Mouse (Mus musculus) cerebral cortex, adult 2 months (tissue): Measurements from ENCODE around the gene Inpp1.

Experiments
- WGBS: fragments of 180-500 bp; shearing (Covaris S2); methylation state at CpG from one replicate; pipeline ENCODE4 v1.1.7; 2018; 5-methylcytosine and 5-hydroxymethylcytosine counted together

Gene Inpp1

GRCm38 (mm10) chr1:52787254-52787653, 30.2 kb downstream of the Inpp1 start:
- WGBS, result 94% methylated on average over 1 of the region's 1 CpGs

- WGBS, result 70% methylated on average over 7 of the region's 7 CpGs
Observed at GRCm38 (mm10) chr1:52765176-52766111, 52.0 kb downstream of the Inpp1 start.

DNA sequence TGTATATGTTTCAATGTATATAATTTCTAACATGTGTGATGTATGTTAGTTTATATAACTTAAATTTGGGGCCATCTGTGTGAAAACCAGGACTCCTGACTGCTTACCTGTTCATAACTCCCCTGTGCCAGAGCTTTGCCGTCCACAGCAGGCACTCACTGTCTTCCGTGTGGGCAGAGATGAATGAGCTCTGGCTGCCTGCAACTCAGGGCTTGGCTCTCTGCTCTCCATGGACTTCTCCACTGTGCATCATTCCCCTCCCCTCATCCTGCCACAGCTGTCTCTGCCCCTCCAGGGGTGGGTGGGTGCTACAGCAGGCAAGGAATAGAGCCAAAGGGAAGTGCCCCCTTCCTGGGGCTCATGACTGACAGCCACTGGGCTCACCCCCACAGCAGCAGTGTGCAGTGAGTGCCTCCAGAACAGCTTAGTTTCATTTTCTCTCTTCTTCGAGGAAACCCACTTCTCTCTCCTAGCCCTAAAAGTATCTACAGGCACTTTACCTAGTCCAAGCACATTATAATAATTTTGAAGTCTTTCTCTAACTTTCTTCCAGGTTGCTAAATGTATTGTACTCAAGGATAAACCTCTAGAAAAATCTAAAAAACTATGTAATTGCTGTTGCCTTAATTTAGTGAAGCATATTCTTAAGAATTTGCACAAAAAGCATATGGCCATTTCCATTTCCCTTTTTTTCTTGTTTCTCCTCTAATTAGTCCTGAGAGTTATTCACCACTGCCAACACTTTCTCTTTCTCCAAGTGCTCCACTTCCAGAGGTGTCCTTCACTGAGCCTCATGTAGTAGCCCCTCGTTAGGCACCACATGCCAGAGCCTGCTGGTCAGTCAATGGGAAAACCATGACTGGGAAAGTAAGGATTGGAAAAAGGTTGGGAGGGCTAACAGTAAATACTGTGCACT, 53.3 kb downstream of the Inpp1 start:
- 31% methylated on average over 4 of the region's 4 CpGs for WGBS

DNA sequence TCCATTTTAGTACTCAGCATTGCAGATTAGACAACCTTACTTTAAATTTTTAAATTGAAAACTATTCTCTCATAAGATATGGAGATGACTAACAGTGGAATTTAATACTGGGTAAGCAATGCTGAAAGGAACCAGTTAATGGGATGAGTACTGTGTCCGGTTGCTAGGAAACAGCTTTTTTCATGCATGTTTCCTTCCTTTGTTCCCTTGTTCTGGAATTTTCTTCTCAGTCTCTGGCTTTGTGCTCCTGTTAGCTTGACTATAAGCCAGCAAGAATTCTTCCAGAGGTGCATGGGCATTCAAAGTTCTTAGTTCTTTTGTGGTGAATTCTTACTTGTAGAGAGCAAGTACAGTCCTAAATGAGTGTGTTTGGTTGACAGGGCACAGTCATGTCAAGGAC, 59.3 kb downstream of the Inpp1 start:
- WGBS, result 68% methylated on average over 1 of the region's 1 CpGs

DNA sequence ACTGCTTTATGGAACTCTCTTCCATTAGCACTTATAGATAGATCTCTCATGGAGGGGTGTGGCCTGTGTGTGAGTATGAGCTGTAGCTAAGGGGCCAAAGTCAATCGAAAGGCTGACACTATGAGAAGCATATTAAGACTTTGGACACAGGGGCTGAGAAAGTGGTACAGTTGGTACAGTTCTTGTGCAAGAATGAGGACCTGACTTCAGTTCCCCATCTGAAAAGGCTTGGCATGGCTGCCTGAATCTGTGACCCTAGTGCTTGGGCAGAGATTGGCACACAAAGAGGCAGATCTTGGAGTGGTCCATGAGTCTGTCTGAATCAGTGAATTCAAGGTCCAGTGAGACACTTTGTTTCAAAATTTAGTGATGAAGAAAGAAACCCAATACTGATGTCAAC, 63.2 kb downstream of the Inpp1 start:
- WGBS, result 94% methylated on average over 1 of the region's 1 CpGs

GRCm38 (mm10) chr1:52753828-52754227, 63.7 kb downstream of the Inpp1 start:
- 88% methylated on average over 2 of the region's 2 CpGs for WGBS

DNA sequence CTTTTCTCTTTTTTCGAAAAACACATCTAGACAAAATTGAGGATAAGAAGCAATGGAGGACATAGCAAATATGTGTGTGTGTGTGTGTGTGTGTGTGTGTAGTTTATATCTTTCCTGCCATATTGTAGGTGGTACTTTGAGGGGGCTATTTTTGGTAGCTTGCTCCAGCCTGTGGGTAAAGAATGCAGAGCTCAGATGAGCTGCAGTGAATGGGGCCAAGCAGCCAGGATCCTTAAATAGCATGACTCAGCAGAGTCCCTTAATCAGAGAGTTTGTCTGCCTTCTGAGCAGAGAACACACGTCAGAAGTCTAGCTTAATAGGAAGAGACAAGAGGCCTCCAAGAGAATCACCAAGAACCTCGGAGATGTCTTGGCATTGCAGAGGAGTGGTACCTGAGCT, 64.8 kb downstream of the Inpp1 start:
- WGBS, result 51% methylated on average over 3 of the region's 3 CpGs

DNA sequence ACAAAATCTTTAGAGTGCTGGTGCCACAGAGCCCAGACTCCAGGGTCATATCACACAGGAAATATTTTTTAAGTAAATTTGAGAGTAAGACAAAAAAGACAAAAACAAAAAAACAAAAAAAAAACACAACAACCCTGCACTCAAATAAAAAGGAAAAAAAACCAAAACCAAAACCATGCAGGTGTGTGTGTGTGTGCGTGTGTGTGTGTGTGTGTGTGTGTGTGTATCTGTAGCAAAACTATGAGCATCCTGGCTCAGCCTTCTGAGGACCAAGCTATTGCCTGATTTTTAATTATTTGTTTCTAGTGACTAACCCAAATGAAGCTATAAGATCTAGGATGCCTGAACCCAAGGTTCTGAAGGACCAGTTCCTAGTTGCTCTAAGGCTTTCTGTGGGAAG, 65.9 kb downstream of the Inpp1 start:
- WGBS, result 91% methylated on average over 1 of the region's 1 CpGs

- whole genome bisulfite sequencing, result 100% methylated on average over 1 of the region's 1 CpGs
Observed at GRCm38 (mm10) chr1:52749978-52750377, 67.5 kb downstream of the Inpp1 start.

- 32% methylated on average over 3 of the region's 3 CpGs for WGBS
Observed at GRCm38 (mm10) chr1:52748260-52748659, 69.2 kb downstream of the Inpp1 start.

GRCm38 (mm10) chr1:52742567-52742966, 74.9 kb downstream of the Inpp1 start:
- WGBS, result 87% methylated on average over 5 of the region's 5 CpGs
